Mouse (Mus musculus) cerebellum, adult 2 months (tissue): ENCODE results near the gene Pnmt.

Source experiments
- CTCF ChIP-seq: fragments of 200-500 bp; IDR thresholded peaks from 2 replicates; pipeline ENCODE4 v1.5.1; 2011; ENCODE audit warnings: low read depth, mild to moderate bottlenecking, control low read depth, low read length, moderate library complexity, borderline replicate concordance; ENCODE audit not compliant: insufficient read depth
- POLR2A ChIP-seq: fragments of 200-500 bp; IDR thresholded peaks from 2 replicates; pipeline ENCODE4 v1.6.1; 2011; ENCODE audit warnings: low read length, control low read depth, borderline replicate concordance; ENCODE audit not compliant: insufficient read depth

DNA sequence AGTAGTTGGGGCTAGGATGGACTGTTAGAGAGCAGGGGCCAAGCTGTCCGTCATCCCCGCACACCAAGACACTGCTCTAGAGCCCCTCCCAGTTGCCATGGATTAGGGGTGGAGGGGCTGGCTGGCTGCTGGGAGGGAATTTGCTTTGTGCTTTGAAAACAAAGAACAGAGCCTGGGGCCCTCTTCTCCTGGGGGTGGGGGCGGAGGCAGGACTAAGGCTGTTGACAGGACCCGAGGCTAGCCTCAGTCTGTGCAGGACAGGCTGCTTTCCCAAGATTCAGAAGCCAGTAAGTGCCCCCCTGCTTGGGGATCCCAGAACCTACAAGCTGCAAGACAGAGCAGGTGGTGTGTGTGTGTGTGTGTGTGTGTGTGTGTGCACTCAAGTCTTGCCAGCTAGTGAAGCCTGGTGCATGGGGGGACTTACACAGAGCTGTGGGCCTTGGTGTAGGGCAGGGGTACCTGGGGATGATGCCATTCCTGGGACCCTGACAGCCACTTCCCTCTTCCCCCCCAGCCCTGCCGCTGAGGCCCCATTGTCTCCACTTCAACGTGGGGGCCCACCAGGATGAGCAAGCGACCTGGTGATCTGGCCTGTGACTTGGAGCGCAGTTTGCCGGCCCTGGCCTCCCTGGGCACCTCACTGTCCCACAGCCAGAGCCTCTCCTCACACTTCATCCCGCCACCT is 14.6 kb upstream of the Pnmt start:
- TF ChIP-seq POLR2A (no peak), CTCF (no peak)
